ENCODE assay signal across 8 mouse cellular contexts in the genomic region with DNA sequence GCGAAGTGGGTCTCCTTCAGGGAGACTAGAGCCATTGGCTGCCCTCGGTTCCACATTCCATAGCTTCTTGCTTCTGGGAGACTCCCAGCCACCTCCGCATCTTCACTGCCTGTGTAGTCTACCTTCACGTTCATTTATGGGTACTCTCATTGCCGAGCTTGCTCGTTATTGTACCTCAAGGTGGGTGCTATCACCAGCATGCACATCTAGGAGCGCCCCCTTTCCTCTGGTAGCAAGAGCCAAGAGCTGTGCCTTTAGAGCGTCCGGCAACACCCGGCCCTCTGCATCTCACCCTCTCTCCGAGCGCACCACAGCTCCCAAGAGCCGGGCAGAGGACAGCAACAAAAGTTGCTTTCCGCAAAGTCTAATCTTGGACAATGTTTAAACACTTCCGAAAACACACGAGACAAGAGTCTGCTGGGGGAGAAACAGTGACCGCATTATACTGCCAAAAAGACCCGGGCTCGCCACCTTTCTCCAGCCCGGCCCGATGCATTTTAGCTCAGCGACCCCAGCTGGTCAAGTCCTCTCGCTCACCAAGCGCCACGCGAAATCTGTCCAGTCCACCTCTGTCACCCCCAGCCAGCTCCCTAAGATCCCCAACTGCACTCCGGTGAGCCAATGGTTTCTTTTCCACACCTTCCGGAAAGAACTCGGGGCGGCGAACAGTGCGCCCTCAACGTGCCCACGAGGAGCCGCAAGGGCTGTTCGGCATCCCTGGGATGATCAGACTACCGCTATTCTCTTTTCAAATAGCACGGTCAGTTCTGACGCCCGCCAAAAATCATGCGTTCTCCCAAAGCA. TPM values are rescaled to one million over a fixed set of nuclear protein-coding genes. Genes with fewer than 3 reads are reported as not detected.
DNase-seq lines count a peak whose midpoint lies in the region; ATAC-seq and TF ChIP-seq lines count a peak whose summit lies in the region.

No protein-coding gene starts in this region.

- H3K27ac ChIP-seq in heart, adult 2 months, result no peak overlapping the region
- no peak overlapping the region for H3K27ac ChIP-seq in heart, postnatal 0 days (ENCODE audit: low read depth)
- H3K27ac ChIP-seq in lung, embryonic 15.5 days, result no peak overlapping the region

- H3K36me3 ChIP-seq in heart, adult 2 months (ENCODE audit: control insufficient read depth, insufficient read depth, low read length), result no peaks in the 10 kb centered on the region
- no peaks in the 10 kb centered on the region for H3K36me3 ChIP-seq in heart, postnatal 0 days (replicated peaks; ENCODE audit: control insufficient read depth, insufficient read depth, low read length)
- no peaks in the 10 kb centered on the region for H3K36me3 ChIP-seq in lung, embryonic 15.5 days

- peak; percentile 30 for ATAC-seq in heart, postnatal 0 days (ENCODE audit: insufficient read depth, low read depth)
- peak; percentile 43 for ATAC-seq in lung, embryonic 15.5 days (ENCODE audit: borderline replicate concordance, extremely low read depth, low FRiP score, low TSS enrichment)

- peak; percentile 38 for TF ChIP-seq CTCF in heart, adult 2 months (IDR thresholded peaks at IDR 0.05)
- peak; percentile 17; the same call in 1 of the 2 replicates for TF ChIP-seq CTCF in heart, postnatal 0 days (IDR thresholded peaks at IDR 0.05; ENCODE audit: low read depth)

- WGBS in heart, adult 2 months, result under 1% methylated on average over 41 of the region's 41 CpGs
- 1% methylated on average over 41 of the region's 41 CpGs for WGBS in heart, postnatal 0 days
- under 1% methylated on average over 41 of the region's 41 CpGs for WGBS in lung, embryonic 15.5 days

- H3K9me3 ChIP-seq in heart, postnatal 0 days (replicated peaks; ENCODE audit: control insufficient read depth, low read length), result no peaks in the 10 kb centered on the region
- H3K9me3 ChIP-seq in lung, embryonic 15.5 days, result no peaks in the 10 kb centered on the region

- TF ChIP-seq POLR2A in heart, adult 2 months (IDR thresholded peaks at IDR 0.05; ENCODE audit: insufficient read depth, low read depth, low read length), result no peak

- H3K27me3 ChIP-seq in heart, adult 2 months (ENCODE audit: control insufficient read depth, insufficient read depth, low read length), result peaks cover 7% of the 10 kb centered on the region
- peaks cover 29% of the 10 kb centered on the region for H3K27me3 ChIP-seq in heart, postnatal 0 days (ENCODE audit: control insufficient read depth, insufficient read depth, low read length)
- peaks cover 64% of the 10 kb centered on the region for H3K27me3 ChIP-seq in lung, embryonic 15.5 days

- peak; percentile 19 to 35 for DNase-seq in heart, adult 2 months
- DNase-seq in heart, adult 8-10 months (ENCODE audit: low spot score), result no peak
- peak; percentile 82 for DNase-seq in embryo, embryonic 9.5 days (ENCODE audit: extremely low spot score)
- DNase-seq in heart, postnatal 0 days (ENCODE audit: low spot score), result peak; percentile 19
- DNase-seq in layer of hippocampus, postnatal 25 days (ENCODE audit: extremely low spot score in 1 of 2, low spot score in 1 of 2), result peak; percentile 51 to 52
- DNase-seq in retina, embryonic 14.5 days (ENCODE audit: low spot score), result peak; percentile 77
- no peak for DNase-seq in thymus, postnatal 25 days

- no peaks in the 10 kb centered on the region for H3K79me2 ChIP-seq in heart, adult 2 months (replicated peaks; ENCODE audit: control insufficient read depth, insufficient read depth, low read length)

- no peak for TF ChIP-seq EP300 in heart, adult 2 months (IDR thresholded peaks at IDR 0.05; ENCODE audit: insufficient read depth, low read depth, low read length)
- no peak for TF ChIP-seq EP300 in heart, postnatal 0 days (IDR thresholded peaks at IDR 0.05; ENCODE audit: low read depth)

- intact Hi-C loops in heart, adult 2 months (cut with DNase I), result loop anchor here (10.0 kb wide), 1 partner anchor 576 kb away; no protein-coding TSS in a partner anchor

- peak overlapping the region; percentile 48 for H3K4me3 ChIP-seq in heart, adult 2 months
- H3K4me3 ChIP-seq in heart, postnatal 0 days (ENCODE audit: low read depth, low read length), result peak overlapping the region; percentile 63
- H3K4me3 ChIP-seq in lung, embryonic 15.5 days, result peak overlapping the region; percentile 44

- no peaks in the 10 kb centered on the region; the same call in none of the 2 replicates for H3K4me1 ChIP-seq in heart, adult 2 months (ENCODE audit: control insufficient read depth, insufficient read depth, low read length)
- peaks cover 3% of the 10 kb centered on the region; the same call in 1 of the 2 replicates for H3K4me1 ChIP-seq in heart, postnatal 0 days (ENCODE audit: control insufficient read depth, insufficient read depth)
- H3K4me1 ChIP-seq in lung, embryonic 15.5 days, result peaks cover 29% of the 10 kb centered on the region

- H3K4me2 ChIP-seq in heart, postnatal 0 days (ENCODE audit: low read depth, low read length), result peak overlapping the region; percentile 98
- H3K4me2 ChIP-seq in lung, embryonic 15.5 days, result peak overlapping the region; percentile 91

- H3K9ac ChIP-seq in heart, adult 2 months (ENCODE audit: low read depth, low read length), result no peak overlapping the region
- H3K9ac ChIP-seq in heart, postnatal 0 days (replicated peaks; ENCODE audit: low read depth, low read length), result no peak overlapping the region; the same call in 1 of the 2 replicates
- peak overlapping the region; percentile 31 for H3K9ac ChIP-seq in lung, embryonic 15.5 days

RNA-seq across cellular contexts. Expression of a gene that starts 0.5 kb away (rescaled TPM):
- under 1 TPM; 0.37 to 0.43 TPM for total RNA-seq in heart, adult 2 months (2021)
- 0.20 and 0.32 TPM in 2 replicates for polyA plus RNA-seq in heart, adult 2 months (2012; rRNA removed)
- under 1 TPM; 0.28 to 0.49 (median 0.48) TPM for total RNA-seq in heart, adult 8-10 months (2022)
- 2.0 and 2.4 TPM in 2 replicates for total RNA-seq in heart, postnatal 0 days (2014; rRNA removed; ENCODE audit: low replicate concordance)
- polyA plus RNA-seq in heart, postnatal 0 days (2015; fragmentation: Nextera tagmentation; extraction: Ambion mirVana), result 0.19 and 0.29 TPM in 2 replicates
- total RNA-seq in layer of hippocampus, postnatal 25 days (2021), result 10 to 100 TPM; 31.0 to 40.9 TPM
- 0.43 and 0.44 TPM in 2 replicates for polyA plus RNA-seq in lung, embryonic 15.5 days (2015; fragmentation: Nextera tagmentation; extraction: Ambion mirVana)

Comparison
In these comparisons a context has a peak if more than half of its experiments do, and no peak if none do; other contexts are left out.
1. DNase-seq: peak in heart, adult 2 months (2 of 2), embryo, embryonic 9.5 days (single experiment), heart, postnatal 0 days (single experiment), layer of hippocampus, postnatal 25 days (2 of 2) and retina, embryonic 14.5 days (single experiment); none in heart, adult 8-10 months (single experiment) and thymus, postnatal 25 days (single experiment).
2. Peak in every context shown above with its lines, with median percentiles within 50 percentile points of each other: H3K4me3 ChIP-seq.